Mouse (Mus musculus) stomach, embryonic 14.5 days (tissue): ENCODE measurements around the gene Ankra2. TPM values are rescaled to one million over a fixed set of nuclear protein-coding genes. Genes with fewer than 3 reads are reported as not detected.

Source experiments
- ATAC-seq: fragments of 200-750 bp; cut with Nextera tagmentation; 2 replicates; pipeline ENCODE4 v1.8.0; 2017; ENCODE audit warnings: low read depth, moderate TSS enrichment; ENCODE audit not compliant: insufficient number of reproducible peaks, insufficient read depth, low FRiP score
- H3K27ac ChIP-seq: fragments of 300-500 bp; sonication (generic); 2 replicates; pipeline ENCODE4 v1.5.1; 2014; ENCODE audit warnings: mild to moderate bottlenecking, low read length, moderate library complexity, mixed read lengths
- H3K27me3 ChIP-seq: fragments of 300-500 bp; sonication (generic); 2 replicates; pipeline ENCODE4 v1.6.1; 2014; ENCODE audit warnings: low read length, control low read depth, mixed read lengths; ENCODE audit not compliant: control insufficient read depth, insufficient read depth
- H3K36me3 ChIP-seq: fragments of 300-500 bp; sonication (generic); 2 replicates; pipeline ENCODE4 v1.6.1; 2014; ENCODE audit warnings: mild to moderate bottlenecking, control low read depth, low read length, moderate library complexity, mixed read lengths; ENCODE audit not compliant: control insufficient read depth, insufficient read depth
- H3K4me1 ChIP-seq: fragments of 300-500 bp; sonication (generic); 2 replicates; pipeline ENCODE4 v1.6.1; 2014; ENCODE audit warnings: low read length, control low read depth, mixed read lengths; ENCODE audit not compliant: control insufficient read depth, insufficient read depth
- H3K4me2 ChIP-seq: fragments of 300-500 bp; sonication (generic); replicated peaks from 2 replicates; pipeline ENCODE4 v1.6.1; 2014; ENCODE audit warnings: low read depth, low read length, control low read depth
- H3K4me3 ChIP-seq: fragments of 300-500 bp; sonication (generic); 2 replicates; pipeline ENCODE4 v1.5.1; 2014; ENCODE audit warnings: low read depth, low read length, control low read depth
- H3K9ac ChIP-seq: fragments of 300-500 bp; sonication (generic); replicated peaks from 2 replicates; pipeline ENCODE4 v1.6.1; 2014; ENCODE audit warnings: low read depth, mild to moderate bottlenecking, control low read depth, low read length, moderate library complexity, mixed read lengths
- H3K9me3 ChIP-seq: fragments of 300-500 bp; sonication (generic); 2 replicates; pipeline ENCODE4 v1.6.1; 2016; ENCODE audit warnings: low read depth, low read length, control low read depth; ENCODE audit not compliant: control insufficient read depth
- WGBS: fragments of 180-500 bp; shearing (Covaris S2); extraction: QIAGEN DNeasy Blood & Tissue Kit; methylation state at CpG from one replicate; pipeline ENCODE4 v1.1.7; 2014; 5-methylcytosine and 5-hydroxymethylcytosine counted together
- polyA plus RNA-seq: library from polyadenylated mRNA; unstranded; fragments of >200 nt; fragmentation: Nextera tagmentation; extraction: Ambion mirVana; gene quantifications from 2 replicates; pipeline ENCODE4 v1.2.1, GENCODE M21; 2014

The Ankra2 gene
- 33.2 and 33.9 TPM in 2 replicates for polyA plus RNA-seq

DNA sequence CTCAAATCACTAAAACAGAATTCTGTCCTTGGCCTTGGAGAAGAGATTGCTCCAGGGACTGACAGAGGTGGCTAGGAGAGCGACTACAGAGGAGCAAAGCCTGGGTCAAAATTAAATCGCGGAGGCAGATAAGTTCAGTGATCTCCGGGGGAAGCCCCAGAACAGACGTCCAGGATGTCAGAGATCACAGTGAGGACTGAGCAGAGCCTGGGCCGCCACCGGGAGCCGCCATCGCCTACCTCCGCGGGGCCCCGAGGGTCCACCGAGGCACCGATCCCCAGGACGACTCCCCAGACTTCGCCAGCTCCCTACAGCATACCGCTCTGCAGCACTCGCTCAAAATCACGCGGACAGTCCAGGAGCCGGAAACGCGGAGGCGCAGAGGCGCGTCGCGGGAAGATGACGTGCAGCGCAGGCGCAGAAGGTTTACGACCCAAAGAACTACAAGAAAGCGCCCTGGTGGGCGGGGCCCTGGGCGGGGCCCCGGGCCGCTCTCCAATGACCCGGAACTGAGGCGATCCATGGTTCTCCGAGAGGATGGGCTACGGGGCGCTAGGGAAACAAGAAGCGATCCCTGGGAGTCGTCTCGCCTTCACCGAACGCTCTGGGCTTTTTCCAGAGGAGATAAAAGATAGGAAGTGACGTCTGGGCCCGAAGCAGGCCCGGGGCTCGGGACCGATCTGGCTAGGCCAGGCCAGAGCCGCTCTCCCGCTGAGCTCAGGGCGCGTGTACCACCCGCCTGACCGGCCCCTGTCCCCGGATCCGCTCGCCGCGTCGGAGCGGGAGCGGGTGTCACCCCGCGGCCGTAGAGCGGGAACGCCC, at the start of gene Ankra2, which contains the start of gene Utp15:
Ankra2 (plus strand) TSS at position 439 of the 822 bp plus-strand sequence.
Utp15 (minus strand) TSS at position 406 of the 822 bp plus-strand sequence.
- Histone ChIP-seq H3K27me3 (no peaks in the 10 kb centered on the region), H3K36me3 (peaks cover 22% of the 10 kb centered on the region), H3K4me3 (peak within 1 kb of the TSS; percentile 93), H3K27ac (peak within 1 kb of the TSS; percentile 89), H3K9me3 (no peaks in the 10 kb centered on the region), H3K4me1 (peaks cover 13% of the 10 kb centered on the region), H3K9ac (peak within 1 kb of the TSS; percentile 87), H3K4me2 (peak within 1 kb of the TSS; percentile 91)
- WGBS, result under 1% methylated on average over 71 of the region's 71 CpGs
- ATAC-seq, result peak; percentile 98

DNA sequence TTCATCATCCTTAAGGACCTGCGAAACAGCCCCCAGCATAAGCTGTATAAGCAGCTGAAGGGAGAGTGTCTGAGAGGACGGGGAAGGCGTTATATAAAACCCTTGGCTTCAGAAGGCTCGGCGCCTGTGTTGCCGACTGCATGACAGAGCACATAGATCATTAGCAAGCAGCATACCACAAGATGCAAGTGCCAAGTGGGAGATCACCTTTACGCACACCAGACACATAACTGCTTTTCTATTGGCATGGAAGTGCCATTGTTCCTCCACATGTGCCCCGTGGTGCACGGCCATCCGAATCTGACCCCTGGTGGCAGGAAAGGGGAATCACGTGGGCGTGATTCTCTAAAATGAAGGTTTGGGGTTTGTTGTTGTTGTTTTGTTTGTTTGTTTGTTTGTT, 40.0 kb upstream of the Ankra2 start:
- no peak overlapping the region for H3K4me3 ChIP-seq
- no peaks in the 10 kb centered on the region for H3K36me3 ChIP-seq
- H3K9ac ChIP-seq, result no peak overlapping the region
- no peaks in the 10 kb centered on the region for H3K4me1 ChIP-seq
- H3K27ac ChIP-seq, result no peak overlapping the region
- no peak overlapping the region for H3K4me2 ChIP-seq
- 31% methylated on average over 12 of the region's 12 CpGs for WGBS
- H3K27me3 ChIP-seq, result no peaks in the 10 kb centered on the region
- ATAC-seq, result no peak
- no peaks in the 10 kb centered on the region for H3K9me3 ChIP-seq

DNA sequence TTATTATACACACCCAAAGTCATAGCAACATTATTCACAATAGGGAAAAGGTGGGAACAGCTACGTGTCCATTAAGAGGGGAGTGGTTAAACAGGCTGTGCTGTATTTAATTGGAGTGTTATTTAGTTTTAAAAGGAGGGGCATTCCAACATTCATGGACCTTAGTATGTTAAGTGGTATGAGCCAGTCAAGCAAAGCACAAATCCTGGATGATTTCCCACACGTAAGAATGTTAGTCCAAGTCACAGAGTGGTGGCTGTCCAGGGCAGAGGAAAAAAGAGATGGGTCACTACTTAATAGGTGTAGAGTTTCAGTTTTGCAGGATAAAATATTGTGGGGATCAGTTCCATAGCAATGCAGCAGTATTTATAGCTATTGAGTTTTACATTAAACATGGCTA, 36.6 kb upstream of the Ankra2 start:
- WGBS, result 37% methylated on average over 2 of the region's 2 CpGs
- no peak overlapping the region for H3K4me3 ChIP-seq

DNA sequence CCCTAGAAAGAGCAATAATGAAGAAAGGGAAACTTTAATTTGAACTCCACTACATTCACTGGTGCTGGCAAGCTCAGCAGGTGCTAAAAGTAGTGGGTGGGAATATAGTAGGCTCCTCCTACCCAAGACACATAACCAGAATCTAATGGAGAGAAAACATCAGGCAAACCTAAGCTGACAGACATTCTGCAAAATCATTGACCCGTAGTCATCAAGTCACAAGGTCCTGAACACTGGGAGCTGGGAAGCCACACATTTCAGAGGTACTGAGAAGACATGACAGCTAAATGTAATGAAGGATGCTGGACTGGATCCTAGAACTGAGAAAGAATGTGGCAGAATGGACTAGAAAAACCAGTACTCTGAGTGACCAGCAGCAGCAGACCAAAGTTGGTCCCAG, 32.4 kb upstream of the Ankra2 start:
- 78% methylated on average over 1 of the region's 1 CpGs for WGBS
- ATAC-seq, result no peak
- Histone ChIP-seq H3K9ac (no peak overlapping the region), H3K4me1 (no peaks in the 10 kb centered on the region), H3K4me2 (no peak overlapping the region), H3K27me3 (no peaks in the 10 kb centered on the region), H3K4me3 (no peak overlapping the region), H3K27ac (no peak overlapping the region), H3K9me3 (no peaks in the 10 kb centered on the region), H3K36me3 (no peaks in the 10 kb centered on the region)

More for the DNA sequence above, 36.6 kb upstream of the Ankra2 start:
- no peak for ATAC-seq
- H3K9me3 ChIP-seq, result no peaks in the 10 kb centered on the region
- H3K4me1 ChIP-seq, result no peaks in the 10 kb centered on the region
- H3K27ac ChIP-seq, result no peak overlapping the region
- H3K27me3 ChIP-seq, result no peaks in the 10 kb centered on the region
- no peak overlapping the region for H3K9ac ChIP-seq
- no peaks in the 10 kb centered on the region for H3K36me3 ChIP-seq
- H3K4me2 ChIP-seq, result no peak overlapping the region

DNA sequence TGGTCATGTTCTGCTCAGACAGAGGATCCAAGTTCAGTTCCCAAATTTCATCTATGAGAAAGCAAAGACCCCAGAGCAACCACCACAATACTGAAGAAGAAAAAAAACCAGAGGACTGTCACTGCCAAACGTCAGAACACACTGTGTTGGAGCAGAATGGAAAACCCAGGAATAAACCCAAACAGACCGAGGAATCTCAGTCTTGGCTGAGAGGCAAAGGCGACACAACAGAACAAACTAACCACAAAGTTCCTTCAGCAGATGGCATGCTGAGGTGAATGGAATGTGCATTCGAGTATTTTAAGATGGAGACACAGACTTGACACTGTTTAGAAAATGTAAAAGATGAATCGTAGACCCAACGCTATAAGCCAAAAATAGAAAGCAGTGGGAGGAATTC, 27.4 kb upstream of the Ankra2 start:
- Histone ChIP-seq H3K9ac (no peak overlapping the region), H3K4me2 (no peak overlapping the region), H3K9me3 (no peaks in the 10 kb centered on the region), H3K36me3 (no peaks in the 10 kb centered on the region), H3K4me1 (no peaks in the 10 kb centered on the region), H3K4me3 (no peak overlapping the region), H3K27ac (no peak overlapping the region), H3K27me3 (no peaks in the 10 kb centered on the region)
- no peak for ATAC-seq
- 47% methylated on average over 6 of the region's 6 CpGs for WGBS

DNA sequence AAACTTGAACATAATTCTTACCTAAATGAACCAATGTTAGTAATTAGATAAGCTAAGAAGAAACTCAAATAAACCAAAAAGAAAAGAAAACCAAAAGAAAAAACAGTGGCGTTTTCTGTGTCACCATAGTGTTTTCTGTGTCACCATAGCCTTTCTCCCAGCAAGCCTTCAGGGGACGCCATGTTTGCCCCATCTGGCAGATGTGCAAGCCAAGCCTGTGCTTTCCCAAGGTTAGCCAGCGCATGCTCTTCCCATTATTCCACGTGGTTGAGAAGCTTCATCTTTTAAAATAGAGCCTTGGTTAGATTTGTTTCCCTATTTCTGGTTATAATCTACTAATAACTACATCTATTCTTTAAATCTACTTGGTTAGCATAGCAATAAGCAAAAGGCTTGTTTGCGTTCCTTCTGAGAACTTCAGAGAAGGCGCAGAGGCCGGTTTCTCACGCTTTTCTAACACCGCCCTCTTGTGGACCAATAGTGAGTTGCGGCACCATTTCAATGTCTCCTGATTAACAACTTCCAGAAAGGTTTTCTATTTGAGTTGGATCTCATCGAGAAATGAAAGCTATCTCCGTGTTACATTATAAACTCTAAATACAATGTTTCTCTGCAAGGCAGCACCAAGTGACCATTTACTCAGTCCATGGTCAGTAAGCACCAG, 22.8 kb upstream of the Ankra2 start:
- no peak for ATAC-seq
- WGBS, result 18% methylated on average over 12 of the region's 12 CpGs
- Histone ChIP-seq H3K4me1 (no peaks in the 10 kb centered on the region), H3K4me3 (no peak overlapping the region), H3K36me3 (no peaks in the 10 kb centered on the region), H3K27ac (no peak overlapping the region), H3K9ac (no peak overlapping the region), H3K9me3 (no peaks in the 10 kb centered on the region), H3K4me2 (no peak overlapping the region), H3K27me3 (no peaks in the 10 kb centered on the region)

DNA sequence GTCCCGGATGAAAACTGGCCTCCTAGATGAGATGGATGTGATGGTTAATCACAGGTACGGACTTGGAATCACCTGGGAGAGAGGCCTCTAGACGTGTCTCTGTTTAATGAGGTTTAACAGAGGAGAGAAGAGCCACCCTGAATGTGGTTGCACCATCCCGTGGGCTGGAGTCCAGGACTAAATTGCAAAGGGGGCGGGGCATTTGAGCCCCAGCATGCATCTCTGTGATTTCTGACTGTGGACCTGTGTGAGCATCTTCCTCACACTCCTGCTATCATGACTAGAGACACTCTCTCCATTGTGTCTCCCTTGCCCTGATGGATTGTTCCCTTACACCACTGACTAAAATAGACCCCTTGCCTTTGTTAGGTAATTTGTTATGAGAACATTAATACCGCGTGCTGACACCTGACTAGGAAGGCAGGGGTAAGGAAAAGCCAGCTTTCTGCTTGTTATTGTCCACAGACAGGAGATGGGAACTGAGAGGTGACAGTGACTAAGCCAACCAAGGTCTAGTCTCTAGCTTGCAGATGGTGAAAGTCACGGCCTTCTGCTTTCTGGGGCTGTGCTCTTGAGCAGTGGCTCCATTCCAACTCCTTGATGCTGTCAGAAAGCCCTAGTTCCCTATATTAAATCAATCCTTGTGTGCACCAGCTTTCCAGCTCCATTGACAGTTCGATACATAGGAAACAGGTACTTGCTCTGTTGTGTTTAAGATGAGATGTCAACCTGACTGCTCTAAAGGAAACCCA, 21.2 kb upstream of the Ankra2 start:
- H3K4me3 ChIP-seq, result no peak overlapping the region
- H3K27ac ChIP-seq, result no peak overlapping the region
- 65% methylated on average over 9 of the region's 9 CpGs for WGBS
- ATAC-seq, result no peak
- no peak overlapping the region for H3K4me2 ChIP-seq
- H3K4me1 ChIP-seq, result no peaks in the 10 kb centered on the region
- H3K36me3 ChIP-seq, result no peaks in the 10 kb centered on the region
- no peak overlapping the region for H3K9ac ChIP-seq
- H3K9me3 ChIP-seq, result no peaks in the 10 kb centered on the region
- no peaks in the 10 kb centered on the region for H3K27me3 ChIP-seq

DNA sequence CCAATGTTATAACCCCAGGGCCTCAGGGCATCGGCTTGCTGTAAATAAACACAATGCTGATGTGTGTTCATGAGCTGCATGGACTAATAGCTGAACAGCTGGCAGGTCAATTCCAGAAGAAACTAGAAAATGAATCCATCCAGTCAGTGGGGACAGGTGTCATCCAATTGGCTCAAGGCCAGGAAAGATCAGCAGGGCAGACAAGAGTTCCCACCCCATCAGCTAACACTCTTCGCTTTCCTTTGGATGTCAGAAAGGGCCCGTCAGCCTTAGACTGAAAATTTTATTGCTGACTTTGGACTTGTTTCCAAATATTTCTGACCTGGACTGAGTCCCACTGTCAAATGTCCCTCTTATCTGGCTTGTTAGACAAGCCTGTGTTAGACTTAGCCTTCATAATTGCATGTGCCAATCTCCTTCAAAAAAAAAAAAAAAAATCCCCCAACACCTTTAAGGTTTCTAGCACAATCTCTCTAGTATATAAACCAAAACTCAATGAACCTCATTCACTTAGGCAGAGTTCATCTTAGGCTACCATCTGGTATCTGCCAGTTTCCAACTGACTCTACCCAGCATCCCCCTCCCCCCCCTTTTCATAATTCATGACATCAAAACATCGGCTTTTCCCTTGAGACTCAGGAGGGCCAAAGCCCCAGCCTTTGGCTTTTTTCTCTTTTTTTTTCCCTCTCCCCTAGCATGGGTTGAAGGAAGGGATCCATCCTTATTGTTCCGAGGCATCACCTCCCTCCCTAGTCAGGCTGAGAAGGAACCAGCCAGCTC, 18.1 kb upstream of the Ankra2 start:
- H3K36me3 ChIP-seq, result peaks cover 18% of the 10 kb centered on the region
- H3K27ac ChIP-seq, result no peak overlapping the region
- no peak for ATAC-seq
- no peaks in the 10 kb centered on the region for H3K27me3 ChIP-seq
- H3K4me1 ChIP-seq, result no peaks in the 10 kb centered on the region
- WGBS, result 59% methylated on average over 5 of the region's 5 CpGs
- no peak overlapping the region for H3K4me2 ChIP-seq
- H3K9ac ChIP-seq, result no peak overlapping the region
- H3K9me3 ChIP-seq, result no peaks in the 10 kb centered on the region
- no peak overlapping the region for H3K4me3 ChIP-seq
